Comparison of ENCODE assay signal across 8 mouse cellular contexts in the genomic region with DNA sequence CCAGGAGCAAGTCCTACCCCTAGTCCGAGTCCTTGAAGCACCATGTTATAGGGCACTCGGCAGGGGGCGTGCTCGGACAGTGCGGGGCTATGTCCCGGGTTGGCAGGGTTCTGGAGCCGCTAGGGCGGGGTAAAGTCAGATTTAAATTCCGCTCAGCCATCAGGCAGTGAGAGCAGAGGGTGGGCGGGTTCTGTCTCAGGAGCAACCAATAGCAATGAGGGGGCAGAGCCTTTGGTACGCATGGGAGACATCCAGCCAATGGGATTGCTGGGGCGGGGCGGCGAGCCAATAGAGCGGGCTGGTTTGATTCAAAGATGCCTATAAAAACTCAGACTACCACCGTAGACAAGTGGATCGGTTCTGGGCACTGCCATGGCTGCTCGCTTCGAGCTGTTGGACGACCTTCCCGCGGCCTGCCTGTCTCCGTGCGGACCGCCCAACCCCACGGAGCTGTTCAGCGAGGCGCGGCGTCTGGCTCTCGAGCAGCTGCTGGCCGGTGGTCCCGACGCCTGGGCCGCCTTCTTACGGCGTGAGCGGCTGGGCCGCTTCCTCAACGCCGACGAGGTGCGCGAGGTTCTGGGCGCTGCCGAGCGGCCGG. TPM values are rescaled to one million over a fixed set of nuclear protein-coding genes. Genes with fewer than 3 reads are reported as not detected.
DNase-seq lines count a peak whose midpoint lies in the region; ATAC-seq and TF ChIP-seq lines count a peak whose summit lies in the region.

A gene (plus strand): TSS at position 352 of the 598 bp plus-strand sequence.

- TF ChIP-seq EP300 in ES-Bruce4 (IDR thresholded peaks at IDR 0.05; ENCODE audit: insufficient read depth, low read depth, low read length) = no peak
- no peak; the same call in 1 of the 2 replicates for TF ChIP-seq EP300 in liver, postnatal 0 days (IDR thresholded peaks at IDR 0.05; ENCODE audit: low read depth)

- peak; percentile 98 for TF ChIP-seq POLR2A in ES-Bruce4 (IDR thresholded peaks at IDR 0.05; ENCODE audit: insufficient read depth, low read length)

- under 1% methylated on average over 48 of the region's 48 CpGs for WGBS in forebrain, embryonic 13.5 days
- WGBS in large intestine, adult 2 months = under 1% methylated on average over 48 of the region's 48 CpGs
- under 1% methylated on average over 39 of the region's 48 CpGs for WGBS in liver, postnatal 0 days (ENCODE audit: insufficient replicate concordance)
- WGBS in neural tube, embryonic 14.5 days = under 1% methylated on average over 48 of the region's 48 CpGs

- peak; percentile 98 for DNase-seq in heart, postnatal 10 days
- DNase-seq in large intestine, adult 2 months (ENCODE audit: low read depth, low spot score) = peak; percentile 89
- peak; percentile 97 for DNase-seq in liver, postnatal 0 days
- peak; percentile 97 for DNase-seq in testis, postnatal 10 days (ENCODE audit: low spot score)

- H3K4me2 ChIP-seq in forebrain, embryonic 13.5 days = peak within 1 kb of the TSS; percentile 97
- peak within 1 kb of the TSS; percentile 99 for H3K4me2 ChIP-seq in liver, postnatal 0 days (ENCODE audit: low read depth, low read length)
- peak within 1 kb of the TSS; percentile 99 for H3K4me2 ChIP-seq in neural tube, embryonic 14.5 days (ENCODE audit: low read depth, low read length)

- peak within 1 kb of the TSS; percentile 90 for H3K9ac ChIP-seq in ES-Bruce4 (ENCODE audit: low read depth, poor library complexity, severe bottlenecking)
- H3K9ac ChIP-seq in forebrain, embryonic 13.5 days = peak within 1 kb of the TSS; percentile 81
- peak within 1 kb of the TSS; percentile 88 for H3K9ac ChIP-seq in liver, postnatal 0 days (replicated peaks)
- peak within 1 kb of the TSS; percentile 45 for H3K9ac ChIP-seq in neural tube, embryonic 14.5 days (replicated peaks; ENCODE audit: low read depth, low read length)

- H3K27me3 ChIP-seq in ES-Bruce4 (ENCODE audit: control insufficient read depth, insufficient read depth, low read length, poor library complexity, severe bottlenecking) = no peaks in the 10 kb centered on the region
- no peaks in the 10 kb centered on the region for H3K27me3 ChIP-seq in forebrain, embryonic 13.5 days
- H3K27me3 ChIP-seq in liver, postnatal 0 days (ENCODE audit: insufficient read depth, low read length) = no peaks in the 10 kb centered on the region
- H3K27me3 ChIP-seq in neural tube, embryonic 14.5 days (ENCODE audit: control insufficient read depth, insufficient read depth, low read length) = no peaks in the 10 kb centered on the region

- peaks cover 4% of the 10 kb centered on the region for H3K4me1 ChIP-seq in ES-Bruce4 (ENCODE audit: control insufficient read depth, insufficient read depth, low read length)
- peaks cover 45% of the 10 kb centered on the region for H3K4me1 ChIP-seq in forebrain, embryonic 13.5 days
- H3K4me1 ChIP-seq in liver, postnatal 0 days (ENCODE audit: insufficient read depth) = peaks cover 27% of the 10 kb centered on the region
- peaks cover 4% of the 10 kb centered on the region; the same call in 1 of the 2 replicates for H3K4me1 ChIP-seq in neural tube, embryonic 14.5 days (ENCODE audit: control insufficient read depth, insufficient read depth, low read length)

- ATAC-seq in cerebellum, adult (ENCODE audit: insufficient number of reproducible peaks, low FRiP score, low TSS enrichment) = peak; percentile 84
- peak; percentile 98 for ATAC-seq in forebrain, embryonic 13.5 days
- ATAC-seq in liver, postnatal 0 days = peak; percentile 97
- ATAC-seq in neural tube, embryonic 14.5 days (ENCODE audit: low read depth) = peak; percentile 99

- H3K36me3 ChIP-seq in ES-Bruce4 (ENCODE audit: control insufficient read depth, insufficient read depth, low read length, poor library complexity, severe bottlenecking) = no peaks in the 10 kb centered on the region
- peaks cover 3% of the 10 kb centered on the region; the same call in 1 of the 2 replicates for H3K36me3 ChIP-seq in forebrain, embryonic 13.5 days (ENCODE audit: poor library complexity, severe bottlenecking)
- H3K36me3 ChIP-seq in liver, postnatal 0 days (replicated peaks; ENCODE audit: insufficient read depth, low read length) = peaks cover 8% of the 10 kb centered on the region
- no peaks in the 10 kb centered on the region for H3K36me3 ChIP-seq in neural tube, embryonic 14.5 days (ENCODE audit: control insufficient read depth, insufficient read depth, low read length)

- intact Hi-C loops in heart, postnatal 10 days (cut with DNase I) = loop anchor here (1.0 to 2.0 kb wide), 2 partner anchors 27 to 96 kb away; a partner anchor contains a TSS

- peak; percentile 76 for TF ChIP-seq CTCF in ES-Bruce4 (IDR thresholded peaks at IDR 0.05; ENCODE audit: low read depth, low read length)
- TF ChIP-seq CTCF in liver, postnatal 0 days (IDR thresholded peaks at IDR 0.05; ENCODE audit: low read depth) = peak; percentile 95

- H3K9me3 ChIP-seq in ES-Bruce4 (replicated peaks; ENCODE audit: control insufficient read depth, insufficient read depth, low read length, poor library complexity, severe bottlenecking) = no peaks in the 10 kb centered on the region
- H3K9me3 ChIP-seq in forebrain, embryonic 13.5 days (replicated peaks) = no peaks in the 10 kb centered on the region
- H3K9me3 ChIP-seq in liver, postnatal 0 days (ENCODE audit: low read length) = no peaks in the 10 kb centered on the region
- no peaks in the 10 kb centered on the region for H3K9me3 ChIP-seq in neural tube, embryonic 14.5 days (ENCODE audit: control insufficient read depth, low read length)

- H3K4me3 ChIP-seq in ES-Bruce4 (ENCODE audit: low read depth, low read length) = peak within 1 kb of the TSS; percentile 93
- peak within 1 kb of the TSS; percentile 72 for H3K4me3 ChIP-seq in forebrain, embryonic 13.5 days
- peak within 1 kb of the TSS; percentile 93 for H3K4me3 ChIP-seq in liver, postnatal 0 days (ENCODE audit: low read depth, low read length)
- H3K4me3 ChIP-seq in neural tube, embryonic 14.5 days (ENCODE audit: low read depth, low read length) = peak within 1 kb of the TSS; percentile 43

- no peak within 1 kb of the TSS for H3K27ac ChIP-seq in ES-Bruce4 (ENCODE audit: insufficient read depth, low read length)
- H3K27ac ChIP-seq in forebrain, embryonic 13.5 days = peak within 1 kb of the TSS; percentile 59; the same call in 1 of the 2 replicates
- peak within 1 kb of the TSS; percentile 83 for H3K27ac ChIP-seq in liver, postnatal 0 days (ENCODE audit: low read depth)
- no peak within 1 kb of the TSS for H3K27ac ChIP-seq in neural tube, embryonic 14.5 days (ENCODE audit: low read depth, low read length)

RNA-seq across cellular contexts. Expression of the gene that starts here (rescaled TPM):
- polyA plus RNA-seq in ES-Bruce4 (2011; ENCODE audit: insufficient read depth, insufficient read length, low read depth, missing spikeins) = 22.4 and 24.7 TPM in 2 replicates
- 38.7 and 39.9 TPM in 2 replicates for polyA plus RNA-seq in forebrain, embryonic 13.5 days (2015; fragmentation: Nextera tagmentation; extraction: Ambion mirVana)
- 1 to 10 TPM; 8.7 to 9.6 TPM for total RNA-seq in heart, postnatal 10 days (2021)
- polyA plus RNA-seq in large intestine, adult 2 months (2012; rRNA removed) = 25.6 and 26.4 TPM in 2 replicates
- 5.0 and 5.7 TPM in 2 replicates for polyA plus RNA-seq in liver, postnatal 0 days (2015; fragmentation: Nextera tagmentation; extraction: Ambion mirVana)
- polyA plus RNA-seq in neural tube, embryonic 14.5 days (2014; fragmentation: Nextera tagmentation; extraction: Ambion mirVana) = 4.0 and 6.9 TPM in 2 replicates

Comparison
In these comparisons a context has a peak if more than half of its experiments do, and no peak if none do; other contexts are left out.
1. H3K27ac ChIP-seq: peak in forebrain, embryonic 13.5 days (single experiment) and liver, postnatal 0 days (single experiment); none in ES-Bruce4 (single experiment) and neural tube, embryonic 14.5 days (single experiment).
2. H3K4me3 ChIP-seq: peak in every context shown above with its lines; median percentile 93 in ES-Bruce4; 93 in liver, postnatal 0 days; 72 in forebrain, embryonic 13.5 days; 43 in neural tube, embryonic 14.5 days.
3. Peak in every context shown above with its lines, with median percentiles within 50 percentile points of each other: H3K9ac ChIP-seq, ATAC-seq, H3K4me2 ChIP-seq and DNase-seq.